Mouse (Mus musculus) forebrain, embryonic 11.5 days (tissue): Measurements from ENCODE around the gene Thsd1. TPM values are rescaled to one million over a fixed set of nuclear protein-coding genes. Genes with fewer than 3 reads are reported as not detected.

Experiments
- ATAC-seq: fragments of 200-750 bp; cut with Nextera tagmentation; replicated peaks from 2 replicates; pipeline ENCODE4 v1.8.0; 2017; ENCODE audit warnings: moderate TSS enrichment; ENCODE audit not compliant: low FRiP score
- DNase-seq: peaks from one replicate; pipeline ENCODE4 v3.0.0-alpha.2; 2017; ENCODE audit warnings: low spot score
- H3K27ac ChIP-seq: fragments of 300-500 bp; sonication (generic); 2 replicates; pipeline ENCODE4 v1.5.1; 2014; ENCODE audit warnings: low read depth, low read length
- H3K27me3 ChIP-seq: fragments of 300-500 bp; sonication (generic); 2 replicates; pipeline ENCODE4 v1.6.1; 2014; ENCODE audit warnings: mild to moderate bottlenecking, low read length, mixed read lengths; ENCODE audit not compliant: control insufficient read depth, insufficient read depth
- H3K36me3 ChIP-seq: fragments of 300-500 bp; sonication (generic); 2 replicates; pipeline ENCODE4 v1.6.1; 2014; ENCODE audit warnings: mild to moderate bottlenecking, low read length, moderate library complexity, mixed read lengths; ENCODE audit not compliant: control insufficient read depth, insufficient read depth
- H3K4me1 ChIP-seq: fragments of 300-500 bp; sonication (generic); replicated peaks from 2 replicates; pipeline ENCODE4 v1.6.1; 2014; ENCODE audit warnings: low read length, mixed read lengths; ENCODE audit not compliant: control insufficient read depth, insufficient read depth
- H3K4me2 ChIP-seq: fragments of 300-500 bp; sonication (generic); 2 replicates; pipeline ENCODE4 v1.6.1; 2014; ENCODE audit warnings: low read depth, mild to moderate bottlenecking, low read length, moderate library complexity, mixed read lengths; ENCODE audit not compliant: severe bottlenecking
- H3K4me3 ChIP-seq: fragments of 300-500 bp; sonication (generic); 2 replicates; pipeline ENCODE4 v1.5.1; 2014; ENCODE audit warnings: low read depth, low read length
- H3K9ac ChIP-seq: fragments of 300-500 bp; sonication (generic); 2 replicates; pipeline ENCODE4 v1.6.1; 2014; ENCODE audit warnings: low read length
- H3K9me3 ChIP-seq: fragments of 300-500 bp; sonication (generic); 2 replicates; pipeline ENCODE4 v1.6.1; 2016; ENCODE audit warnings: low read length, mixed read lengths; ENCODE audit not compliant: control insufficient read depth
- WGBS: fragments of 180-500 bp; shearing (Covaris S2); extraction: QIAGEN DNeasy Blood & Tissue Kit; methylation state at CpG from one replicate; pipeline ENCODE4 v1.1.7; 2014; 5-methylcytosine and 5-hydroxymethylcytosine counted together
- polyA plus RNA-seq: library from polyadenylated mRNA; unstranded; fragments of >200 nt; fragmentation: Nextera tagmentation; extraction: Ambion mirVana; gene quantifications from 2 replicates; pipeline ENCODE4 v1.2.1, GENCODE M21; 2014

The Thsd1 gene
- polyA plus RNA-seq: 8.3 and 10.1 TPM in 2 replicates

GRCm38 (mm10) chr8:22227061-22227877 lies at the start of gene Thsd1:
Thsd1 (plus strand) TSS chr8:22227313.
- peak within 1 kb of the TSS; percentile 32 for H3K4me3 ChIP-seq
- no peaks in the 10 kb centered on the region for H3K36me3 ChIP-seq
- H3K4me2 ChIP-seq: peak within 1 kb of the TSS; percentile 61
- WGBS: under 1% methylated on average over 39 of the region's 39 CpGs
- no peaks in the 10 kb centered on the region for H3K9me3 ChIP-seq
- H3K27me3 ChIP-seq: 0 out of 2 replicates have a peak, but pooled peaks cover 2% of the 10 kb centered on the region
- H3K9ac ChIP-seq: peak within 1 kb of the TSS; percentile 13
- ATAC-seq (peak; percentile 84), DNase-seq (peak; percentile 77)
- H3K4me1 ChIP-seq: 0 out of 2 replicates have a peak, but pooled peaks cover 2% of the 10 kb centered on the region
- no peak within 1 kb of the TSS for H3K27ac ChIP-seq

GRCm38 (mm10) chr8:22184884-22185283 lies 42.2 kb upstream of the Thsd1 start:
- Histone ChIP-seq H3K9me3 (no peaks in the 10 kb centered on the region), H3K4me2 (peak overlapping the region; percentile 53), H3K4me1 (no peaks in the 10 kb centered on the region; the same call in 1 of the 2 replicates), H3K27ac (0 out of 2 replicates have a peak overlapping the region, but pooled peaks have one; percentile 60), H3K4me3 (peak overlapping the region; percentile 73), H3K36me3 (no peaks in the 10 kb centered on the region), H3K27me3 (no peaks in the 10 kb centered on the region), H3K9ac (peak overlapping the region; percentile 80)
- DNase-seq (no peak), ATAC-seq (peak; percentile 73)
- 0% methylated on average over 3 of the region's 3 CpGs for WGBS

GRCm38 (mm10) chr8:22185431-22186397 lies 41.4 kb upstream of the Thsd1 start, which contains the start of gene Ckap2:
Ckap2 (minus strand) TSS chr8:22185819.
- no peaks in the 10 kb centered on the region for H3K27me3 ChIP-seq
- peak within 1 kb of the TSS; percentile 80 for H3K9ac ChIP-seq
- H3K4me1 ChIP-seq: no peaks in the 10 kb centered on the region; the same call in 1 of the 2 replicates
- H3K36me3 ChIP-seq: no peaks in the 10 kb centered on the region
- H3K27ac ChIP-seq: peak within 1 kb of the TSS; percentile 60
- 4% methylated on average over 59 of the region's 63 CpGs for WGBS
- H3K9me3 ChIP-seq: no peaks in the 10 kb centered on the region
- H3K4me3 ChIP-seq: peak within 1 kb of the TSS; percentile 73
- DNase-seq (peak; percentile 97), ATAC-seq (peak; percentile 97)
- H3K4me2 ChIP-seq: peak within 1 kb of the TSS; percentile 53

GRCm38 (mm10) chr8:22192660-22193431 lies 34.3 kb upstream of the Thsd1 start, which contains the start of gene Vps36:
Vps36 (plus strand) TSS chr8:22192809.
- peak within 1 kb of the TSS; percentile 90 for H3K9ac ChIP-seq
- H3K4me2 ChIP-seq: peak within 1 kb of the TSS; percentile 82
- no peaks in the 10 kb centered on the region for H3K9me3 ChIP-seq
- H3K4me1 ChIP-seq: no peaks in the 10 kb centered on the region
- H3K27ac ChIP-seq: peak within 1 kb of the TSS; percentile 87
- peak; percentile 95 for ATAC-seq
- no peaks in the 10 kb centered on the region for H3K36me3 ChIP-seq
- H3K27me3 ChIP-seq: no peaks in the 10 kb centered on the region
- peak within 1 kb of the TSS; percentile 59 for H3K4me3 ChIP-seq
- peak; percentile 95 for DNase-seq
- WGBS: under 1% methylated on average over 69 of the region's 73 CpGs

- H3K4me1 ChIP-seq: no peaks in the 10 kb centered on the region
- ATAC-seq (no peak), DNase-seq (no peak)
Observed at GRCm38 (mm10) chr8:22193432-22194010, 33.6 kb upstream of the Thsd1 start.

GRCm38 (mm10) chr8:22197914-22198313 lies 29.2 kb upstream of the Thsd1 start:
- 88% methylated on average over 6 of the region's 6 CpGs for WGBS
- H3K4me2 ChIP-seq: no peak overlapping the region
- no peak overlapping the region for H3K27ac ChIP-seq
- DNase-seq (no peak), ATAC-seq (no peak)
- H3K36me3 ChIP-seq: peaks cover 6% of the 10 kb centered on the region; the same call in 1 of the 2 replicates
- H3K9ac ChIP-seq: no peak overlapping the region
- H3K4me3 ChIP-seq: no peak overlapping the region
- H3K4me1 ChIP-seq: no peaks in the 10 kb centered on the region
- no peaks in the 10 kb centered on the region for H3K9me3 ChIP-seq
- H3K27me3 ChIP-seq: no peaks in the 10 kb centered on the region

More at GRCm38 (mm10) chr8:22193432-22194010, 33.6 kb upstream of the Thsd1 start:
- Histone ChIP-seq H3K27me3 (no peaks in the 10 kb centered on the region), H3K4me2 (peak overlapping the region; percentile 82), H3K4me3 (peak overlapping the region; percentile 59), H3K27ac (peak overlapping the region; percentile 87; the same call in 1 of the 2 replicates), H3K9ac (peak overlapping the region; percentile 90), H3K9me3 (no peaks in the 10 kb centered on the region), H3K36me3 (no peaks in the 10 kb centered on the region)
- 17% methylated on average over 12 of the region's 12 CpGs for WGBS

- Histone ChIP-seq H3K27ac (no peak overlapping the region), H3K4me1 (no peaks in the 10 kb centered on the region), H3K4me3 (no peak overlapping the region), H3K36me3 (peaks cover 6% of the 10 kb centered on the region; the same call in 1 of the 2 replicates), H3K9me3 (no peaks in the 10 kb centered on the region), H3K4me2 (no peak overlapping the region), H3K27me3 (no peaks in the 10 kb centered on the region), H3K9ac (no peak overlapping the region)
- ATAC-seq (no peak), DNase-seq (no peak)
- 98% methylated on average over 8 of the region's 8 CpGs for WGBS
Observed at GRCm38 (mm10) chr8:22199481-22199880, 27.6 kb upstream of the Thsd1 start.
